Mouse (Mus musculus): ENCODE results near the gene Myl6b.
A peak's percentile ranks its signal among the peaks of the same experiment; 100 is the strongest.

Gene Myl6b

DNA sequence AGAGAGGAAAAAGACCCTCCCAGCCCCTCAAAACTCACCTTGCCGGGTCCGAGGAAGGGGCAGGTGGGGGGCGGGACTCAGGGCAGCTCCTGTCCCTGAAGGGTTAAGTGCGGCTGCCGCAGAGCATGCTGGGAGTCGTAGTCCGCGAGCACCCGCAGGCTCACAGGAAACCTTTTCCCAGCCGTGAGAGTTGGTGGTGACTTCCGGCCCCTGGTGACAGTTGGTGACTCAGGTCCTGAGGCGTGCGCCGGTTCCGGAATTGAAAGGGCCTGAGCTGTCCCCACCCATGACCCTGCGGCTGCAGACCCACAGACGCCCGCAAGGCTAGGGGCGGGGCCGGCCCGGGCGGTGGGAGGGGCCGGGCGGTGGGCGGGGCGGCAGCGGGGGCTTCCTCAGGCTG, at the start of gene Myl6b:
Myl6b (minus strand) TSS at position 96 of the 400 bp plus-strand sequence.
- DNase-seq = peak; percentile 98

DNA sequence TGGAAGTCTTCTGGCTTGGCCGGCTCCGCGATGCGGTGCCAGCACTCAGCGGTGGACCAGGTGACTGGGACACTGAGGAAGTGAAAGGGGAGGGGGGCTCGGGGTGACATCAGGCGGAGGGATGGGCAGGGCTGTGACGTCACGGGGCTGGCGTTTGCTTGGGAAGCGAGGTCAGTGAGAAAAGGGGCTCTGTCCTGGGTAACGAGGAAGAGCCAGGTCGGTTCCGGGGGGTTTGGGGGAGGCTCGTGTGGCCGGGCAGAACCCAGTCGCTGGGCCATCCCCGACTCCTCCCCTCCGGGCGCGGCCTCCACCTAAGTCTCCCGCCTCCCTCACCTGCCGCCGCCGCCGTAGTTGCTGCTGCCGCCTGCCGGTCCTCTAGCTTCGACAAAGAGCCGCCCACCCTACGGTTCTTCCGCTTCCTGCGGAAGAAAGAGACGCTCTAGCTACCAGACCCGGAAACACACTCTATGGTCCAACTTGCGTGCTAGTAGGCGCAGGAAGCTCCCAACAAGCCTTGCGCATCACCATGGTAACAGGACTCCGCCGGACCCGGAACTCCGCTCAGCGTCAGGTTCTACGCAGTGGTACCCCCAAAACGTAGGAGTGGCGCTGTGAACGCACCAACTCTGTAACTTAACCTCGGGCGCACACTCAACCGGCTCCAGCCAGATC, 49.0 kb upstream of the Myl6b start, which contains the start of gene Zc3h10:
Zc3h10 (minus strand) TSS at position 414 of the 672 bp plus-strand sequence.
- peak; percentile 98 for DNase-seq

DNA sequence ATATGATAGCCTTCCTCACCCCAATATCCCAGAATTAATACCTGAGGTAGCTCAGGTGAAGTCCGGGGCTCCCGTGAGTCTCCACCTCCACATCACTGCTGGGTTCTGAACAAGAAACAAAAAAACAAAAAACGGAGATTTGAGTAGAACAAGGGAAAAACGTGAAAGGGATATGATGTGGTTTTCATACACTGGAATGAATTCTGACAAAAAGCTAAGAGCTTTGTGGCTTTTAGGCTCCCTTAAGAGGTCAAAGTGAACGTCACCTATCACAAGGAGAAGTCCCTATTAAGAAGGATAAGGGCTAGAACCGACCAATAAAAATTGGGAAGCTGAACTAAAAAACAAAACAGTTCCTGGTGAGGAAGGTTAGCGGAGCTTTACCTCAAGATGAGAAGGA, 48.3 kb upstream of the Myl6b start:
- DNase-seq = no peak

DNA sequence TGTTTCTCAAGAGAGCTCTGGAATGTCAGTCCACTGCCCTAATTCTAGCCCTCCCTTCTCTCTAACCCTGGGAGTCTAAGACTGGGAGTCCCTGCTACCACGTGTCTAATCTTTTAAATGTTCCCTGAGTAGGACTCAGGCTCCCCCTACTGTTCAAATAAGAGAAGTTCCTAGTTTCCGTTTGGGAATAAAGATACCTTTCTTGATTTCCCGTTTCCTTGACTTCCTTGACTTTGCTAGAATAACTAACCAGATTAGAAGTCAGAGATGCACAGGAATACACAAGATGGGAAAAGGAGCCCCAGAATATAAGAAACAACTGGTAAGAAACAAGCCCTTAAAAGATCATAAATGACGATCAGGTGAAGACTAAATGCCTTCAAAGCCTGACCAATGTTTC, 47.9 kb upstream of the Myl6b start:
- DNase-seq = no peak

DNA sequence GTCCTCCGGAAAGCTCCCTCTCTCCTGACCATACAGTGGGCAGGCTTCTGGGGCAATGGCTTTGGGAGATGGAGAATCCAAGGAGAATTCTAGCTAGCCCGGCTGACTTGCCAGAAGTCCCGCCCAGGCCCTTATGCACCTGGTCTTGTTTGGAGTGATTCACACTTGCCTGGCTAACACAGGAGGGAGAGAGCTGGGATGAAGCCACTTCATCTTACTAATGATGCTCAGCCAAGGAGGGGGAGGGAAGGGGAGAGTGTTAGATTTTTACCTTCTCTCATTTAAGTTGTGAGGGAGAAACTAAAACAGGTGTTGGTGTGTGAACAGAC, 47.0 kb upstream of the Myl6b start:
- DNase-seq = no peak

DNA sequence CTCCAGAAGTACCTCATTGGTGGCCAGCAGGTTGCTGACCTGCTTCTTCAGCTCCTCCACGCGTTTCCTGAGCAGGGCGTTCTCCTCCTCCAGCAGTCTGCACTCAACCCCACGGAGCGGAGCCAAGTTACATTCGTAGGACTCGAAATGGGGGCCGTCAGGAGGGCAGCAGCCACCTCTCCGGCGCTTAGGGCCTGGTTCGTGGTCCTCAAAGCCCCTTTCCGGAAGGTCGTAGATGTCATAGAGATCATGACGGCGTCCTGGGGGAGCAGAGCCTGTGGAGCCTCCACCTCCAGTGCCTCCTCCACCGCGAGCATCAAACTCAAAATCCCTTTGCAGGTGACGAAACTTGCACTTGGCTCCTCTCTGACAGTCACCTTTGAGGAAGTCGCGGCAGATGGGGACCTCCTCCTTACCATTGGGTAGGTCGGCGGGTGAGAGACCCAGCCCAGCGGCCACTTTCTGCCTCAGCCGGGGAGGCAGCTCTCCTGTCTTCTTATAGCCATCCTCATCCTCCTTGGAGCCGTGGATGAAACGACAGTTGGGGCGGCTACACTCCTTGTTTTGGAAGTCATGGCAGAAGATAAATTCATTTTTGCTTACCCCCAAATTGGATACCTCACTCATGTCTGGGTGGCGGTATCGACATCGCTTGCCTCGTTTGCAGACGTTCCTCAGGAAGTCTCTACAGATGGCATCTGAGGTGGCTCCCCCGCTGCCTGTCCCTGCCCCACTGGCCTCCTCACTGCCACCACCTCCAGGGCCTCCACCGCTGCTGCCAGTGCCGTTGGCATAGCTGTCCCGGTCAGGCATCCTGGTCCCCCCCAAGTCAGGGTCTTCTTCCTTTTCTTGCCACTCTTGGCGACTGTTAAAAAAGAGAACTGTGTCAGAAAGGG, 46.4 kb upstream of the Myl6b start:
- DNase-seq = no peak

DNA sequence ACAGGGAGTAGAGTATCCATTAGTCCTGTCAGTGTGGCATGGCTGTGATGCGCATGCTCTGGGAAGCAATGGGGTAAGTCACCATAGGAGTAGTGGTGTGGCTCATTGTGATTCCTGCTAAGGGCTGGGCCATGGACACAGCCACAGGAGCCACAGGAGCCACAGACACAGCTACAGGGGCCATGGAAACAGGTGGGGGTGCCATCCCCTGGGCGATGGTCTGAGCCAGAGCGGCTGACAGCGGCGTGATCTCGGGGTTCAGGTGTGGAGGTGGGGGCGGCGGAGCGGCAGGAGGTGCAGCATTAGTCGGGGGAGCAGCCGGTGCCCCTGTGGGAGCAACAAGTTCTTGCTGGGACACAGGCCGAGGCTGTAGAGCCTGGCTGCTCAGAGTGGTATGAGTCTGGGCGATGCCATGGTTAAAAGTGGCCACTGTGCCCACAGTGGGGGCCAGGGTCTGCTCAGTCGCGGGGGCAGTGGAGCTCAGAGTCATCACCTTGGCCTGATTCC, 45.7 kb upstream of the Myl6b start:
- DNase-seq = no peak

DNA sequence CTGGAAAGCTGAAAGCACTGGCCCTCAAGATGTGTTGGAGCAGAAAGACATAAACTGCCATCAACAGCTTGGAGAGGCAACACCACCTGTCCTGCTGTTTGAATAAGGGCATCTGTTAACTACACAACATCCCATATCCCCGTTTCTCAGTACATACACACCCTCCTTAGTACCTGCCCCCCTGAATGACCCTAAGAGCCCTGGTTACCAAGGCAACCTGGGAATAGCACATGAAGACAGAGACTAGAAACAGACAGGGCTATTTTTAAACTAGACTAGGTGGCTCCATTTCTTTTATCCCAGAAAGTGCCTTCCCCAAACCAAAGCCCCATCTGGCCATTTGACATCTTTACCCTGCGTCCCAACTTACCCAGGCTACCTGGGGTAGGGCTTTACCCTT, 44.6 kb upstream of the Myl6b start:
- DNase-seq = no peak

DNA sequence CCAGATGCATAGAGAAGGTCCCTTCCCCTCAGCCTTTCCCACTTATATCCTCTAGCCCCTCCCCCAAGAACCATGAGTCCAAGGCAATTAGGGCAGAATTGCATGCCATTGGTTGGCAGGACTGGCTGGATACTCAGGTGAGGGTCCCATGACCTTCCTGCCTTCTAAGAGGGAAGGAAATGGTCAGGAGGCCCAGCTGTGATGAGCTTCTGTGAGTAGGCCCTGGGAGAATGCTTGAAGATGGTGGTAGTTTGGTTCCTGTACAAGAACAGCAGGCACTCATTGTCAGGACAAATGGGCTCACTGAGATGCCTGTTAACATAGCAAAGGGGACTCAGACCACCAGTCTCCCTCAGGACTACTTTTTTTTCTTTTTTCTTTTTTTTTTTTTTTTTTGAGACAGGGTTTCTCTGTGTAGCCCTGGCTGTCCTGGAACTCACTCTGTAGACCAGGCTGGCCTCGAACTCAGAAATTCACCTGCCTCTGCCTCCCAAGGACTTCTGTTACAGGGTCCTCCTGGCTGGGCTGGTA, 39.9 kb upstream of the Myl6b start:
- no peak for DNase-seq

DNA sequence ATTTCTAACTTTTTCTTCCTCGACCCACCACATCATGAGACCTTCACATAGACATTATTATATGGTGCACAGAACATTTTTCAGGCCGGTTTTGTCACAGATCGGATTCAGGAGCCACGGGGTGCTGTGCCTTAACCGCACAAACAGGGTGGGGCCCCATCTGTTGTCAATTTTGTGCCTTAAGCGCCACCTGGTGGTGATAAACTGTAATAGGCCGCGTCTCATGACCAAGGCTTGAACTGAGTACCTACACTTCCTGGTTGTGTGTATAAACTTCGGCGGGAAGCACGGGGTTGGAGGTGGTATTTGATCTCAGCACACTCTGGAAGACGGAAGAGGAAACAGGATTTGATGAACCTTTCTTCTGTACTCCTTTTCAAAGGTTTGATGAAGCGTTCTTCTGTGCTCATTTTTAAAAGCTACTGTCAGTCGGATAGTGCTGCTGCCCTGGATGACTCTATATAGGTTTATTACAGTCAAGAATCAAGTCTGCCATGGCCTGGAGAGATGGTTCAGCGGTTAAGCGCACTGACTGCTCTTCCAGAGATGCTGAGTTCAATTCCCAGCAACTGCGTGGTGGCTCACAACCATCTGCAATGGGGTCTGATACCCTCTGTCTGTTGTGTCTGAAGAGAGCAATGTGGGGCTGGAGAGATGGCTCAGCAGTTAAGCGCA, 37.9 kb upstream of the Myl6b start:
- DNase-seq = peak; percentile 87

DNA sequence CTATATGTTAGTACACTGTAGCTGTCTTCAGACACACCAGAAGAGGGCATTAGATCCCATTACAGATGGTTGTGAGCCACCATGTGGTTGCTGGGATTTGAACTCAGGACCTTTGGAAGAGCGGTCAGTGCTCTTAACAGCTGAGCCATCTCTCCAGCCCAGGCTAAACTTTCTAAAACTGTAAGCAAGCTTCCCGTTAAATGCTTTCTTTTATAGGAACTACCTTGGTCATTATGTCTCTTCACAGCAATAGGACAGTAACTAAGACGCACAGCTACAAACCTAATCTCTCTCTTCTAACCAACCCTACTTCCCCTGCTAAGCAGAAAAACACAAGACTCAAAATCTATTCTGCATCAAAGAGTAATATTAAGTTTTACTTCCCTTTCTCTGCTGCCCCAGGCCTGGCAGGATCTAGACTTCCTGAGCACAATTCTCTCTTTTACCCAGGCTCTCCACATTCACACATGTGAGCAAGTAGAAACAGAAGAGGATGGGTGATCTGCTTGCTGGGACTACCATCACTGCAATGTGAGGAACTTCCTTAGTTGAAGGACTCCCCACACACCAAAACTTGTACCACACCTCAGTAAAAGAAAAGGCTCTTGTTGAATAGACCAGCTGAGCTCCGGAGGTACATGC, 37.3 kb upstream of the Myl6b start:
- DNase-seq = no peak

DNA sequence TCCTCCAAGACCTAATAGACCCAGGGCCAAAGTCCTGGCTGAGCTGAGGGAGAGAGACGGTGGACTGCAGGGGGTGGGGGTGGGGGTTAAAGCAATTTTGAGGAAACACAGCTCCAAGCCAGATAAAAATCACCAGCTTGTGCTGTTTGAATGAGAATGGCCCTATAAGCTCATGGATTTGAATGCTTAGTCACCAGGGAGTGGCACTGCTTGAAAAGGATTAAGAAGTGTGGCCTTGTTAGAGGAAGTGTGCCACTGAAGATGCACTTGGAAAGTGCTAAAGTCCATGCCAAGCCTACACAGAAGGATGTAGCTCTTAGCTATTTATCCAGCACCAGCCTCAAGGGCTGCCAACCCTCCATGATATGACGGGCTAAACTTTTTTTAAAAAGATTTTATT, 36.7 kb upstream of the Myl6b start:
- no peak for DNase-seq

DNA sequence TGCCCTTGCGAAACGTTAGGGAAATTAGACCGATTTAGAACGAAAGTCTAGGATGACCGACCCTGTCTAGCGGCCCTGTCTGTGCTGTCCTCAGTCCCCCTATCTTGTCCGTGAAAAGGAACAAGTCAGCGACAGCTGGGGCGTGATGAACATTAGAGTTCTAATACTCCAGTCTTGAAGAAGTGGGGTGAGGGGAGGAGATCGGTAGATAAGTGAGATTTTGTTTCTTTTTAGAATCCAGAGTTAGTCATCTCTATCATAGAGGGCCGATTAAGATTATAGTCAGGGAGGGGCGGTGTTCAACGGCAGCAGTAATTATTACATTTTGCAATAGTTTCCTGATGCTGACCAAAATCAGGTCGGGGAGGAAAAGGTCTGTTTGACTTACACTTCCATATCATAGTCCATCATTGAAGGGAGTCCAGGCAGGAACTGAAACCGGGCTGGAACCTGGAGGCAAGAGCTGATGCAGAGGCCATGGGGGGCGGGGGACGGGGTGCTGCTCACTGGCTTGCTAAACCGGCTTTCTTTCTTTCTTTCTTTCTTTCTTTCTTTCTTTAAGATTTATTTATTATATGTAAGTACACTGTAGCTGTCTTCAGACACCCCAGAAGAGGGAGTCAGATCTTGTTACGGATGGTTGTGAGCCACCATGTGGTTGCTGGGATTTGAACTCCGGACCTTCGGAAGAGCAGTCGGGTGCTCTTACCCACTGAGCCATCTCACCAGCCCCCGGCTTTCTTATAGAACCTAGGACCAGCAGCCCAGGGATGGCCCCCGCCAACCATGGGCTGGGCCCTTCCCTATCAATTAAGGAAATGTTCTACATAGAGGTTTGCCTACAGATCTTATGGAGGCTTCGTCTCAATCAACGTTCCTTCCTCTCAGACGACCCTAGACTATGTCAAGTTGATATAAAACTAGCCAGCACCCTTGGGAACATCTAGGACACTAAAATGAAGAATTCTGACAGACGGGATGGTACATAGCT, 28.2 kb upstream of the Myl6b start:
- no peak for DNase-seq

DNA sequence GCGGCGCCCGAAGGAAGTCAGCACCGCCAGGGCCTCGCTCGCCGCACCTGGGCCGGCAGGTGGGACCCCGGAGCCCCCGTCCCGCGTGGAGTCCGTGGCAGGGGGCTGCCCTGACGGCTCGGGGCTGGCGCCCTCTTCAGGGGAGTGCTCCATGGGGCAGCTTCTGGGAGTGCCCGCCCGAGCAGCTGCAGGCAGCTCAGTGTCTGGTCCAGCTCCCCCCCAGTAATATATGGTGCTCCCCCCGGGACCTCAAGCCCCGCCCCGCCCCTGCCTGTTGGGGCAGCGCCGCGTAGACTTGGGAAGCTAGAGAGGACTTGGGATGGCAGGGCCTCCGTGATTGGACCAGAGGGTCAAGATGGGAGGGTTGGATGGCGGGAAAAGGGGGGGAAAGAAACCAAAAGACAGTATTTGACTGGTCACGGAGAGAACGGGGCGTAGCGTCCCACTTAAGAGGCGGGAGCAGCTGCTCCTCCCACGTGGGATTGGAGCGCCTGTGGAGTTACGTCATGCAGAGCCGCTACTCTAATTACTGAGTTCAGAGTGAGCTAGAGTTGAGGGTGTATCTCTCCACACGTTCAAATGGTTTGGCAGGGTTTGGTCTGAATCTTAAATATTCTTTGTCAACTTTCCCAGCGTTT, 27.3 kb upstream of the Myl6b start, which contains the start of gene Esyt1:
Esyt1 (minus strand) TSS at position 201 of the 638 bp plus-strand sequence.
- peak; percentile 98 for DNase-seq

DNA sequence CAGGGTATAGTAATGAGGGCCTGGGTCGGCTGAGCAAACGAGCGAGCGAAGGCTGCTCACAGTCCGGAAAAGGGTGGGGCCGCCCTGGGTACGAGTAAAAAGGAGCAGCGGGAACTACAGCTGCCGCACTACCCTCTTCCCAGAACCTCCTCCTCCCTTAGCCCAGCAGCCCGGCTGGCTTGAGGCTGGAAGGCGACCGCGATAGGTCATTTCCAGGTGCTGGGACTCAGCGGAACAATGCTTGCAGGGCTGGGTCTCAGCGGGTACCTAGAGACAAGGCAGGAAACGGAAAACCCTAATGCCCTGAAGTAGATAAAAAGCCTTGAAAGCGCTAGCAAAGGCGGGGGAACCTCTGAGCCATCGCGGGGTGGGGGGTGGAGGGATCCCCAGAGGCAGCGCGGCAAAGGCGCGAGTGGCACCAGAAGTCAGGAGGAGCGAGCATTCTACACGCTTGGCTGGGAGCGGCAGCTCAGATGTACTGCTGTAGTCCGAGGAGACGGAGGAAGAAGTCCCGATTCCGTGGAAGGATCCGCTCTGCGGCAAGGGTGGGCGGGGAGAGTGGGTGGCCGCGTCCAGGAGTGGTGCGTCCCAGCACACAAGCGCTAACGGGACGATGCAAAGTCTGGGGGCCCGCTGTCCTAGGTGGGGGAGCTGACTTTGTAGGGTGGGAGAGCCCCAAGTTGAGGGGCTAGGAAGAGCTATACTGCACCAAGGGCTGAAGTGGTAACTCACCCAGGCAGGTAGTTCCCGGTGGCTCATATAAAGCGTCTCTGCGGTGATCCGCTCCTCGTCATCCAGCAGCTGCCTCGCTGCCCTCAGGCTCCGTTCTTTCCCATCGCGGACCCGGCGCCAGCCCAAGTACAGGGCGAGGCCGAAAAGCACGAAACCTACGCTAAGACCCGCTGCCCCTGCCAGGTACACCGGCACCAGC, 26.5 kb upstream of the Myl6b start:
- peak; percentile 31 for DNase-seq

DNA sequence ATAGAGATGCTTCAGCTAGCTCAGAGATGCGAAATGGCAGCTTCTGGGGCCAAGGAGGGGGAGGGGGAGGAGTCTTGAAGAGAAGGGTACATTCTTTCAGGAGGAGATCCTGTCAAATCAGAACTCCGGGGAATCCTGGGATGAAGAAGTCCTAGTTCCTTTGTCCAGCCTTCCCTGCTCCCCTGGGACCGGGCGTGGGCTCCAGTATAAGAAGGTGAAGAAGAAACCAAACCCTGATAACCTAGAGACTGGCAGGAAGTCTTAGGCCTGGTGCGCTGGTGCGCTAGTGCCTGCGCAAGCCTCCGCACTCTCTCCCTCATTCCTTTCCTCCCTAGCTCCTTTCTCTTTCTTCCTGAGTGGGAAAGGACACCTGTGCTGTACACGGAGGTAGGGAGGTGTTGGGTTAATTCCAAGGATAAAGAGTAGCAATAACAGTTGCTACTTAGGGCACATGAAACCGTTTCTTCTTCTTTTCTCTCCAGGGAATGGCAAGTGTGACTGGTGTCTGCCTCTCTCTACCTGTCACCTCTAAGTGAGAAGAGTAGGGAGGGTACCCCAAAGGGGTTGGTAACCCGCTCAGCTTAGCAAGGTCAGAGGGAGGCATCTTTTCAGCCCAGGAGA, 25.7 kb upstream of the Myl6b start:
- DNase-seq = no peak

DNA sequence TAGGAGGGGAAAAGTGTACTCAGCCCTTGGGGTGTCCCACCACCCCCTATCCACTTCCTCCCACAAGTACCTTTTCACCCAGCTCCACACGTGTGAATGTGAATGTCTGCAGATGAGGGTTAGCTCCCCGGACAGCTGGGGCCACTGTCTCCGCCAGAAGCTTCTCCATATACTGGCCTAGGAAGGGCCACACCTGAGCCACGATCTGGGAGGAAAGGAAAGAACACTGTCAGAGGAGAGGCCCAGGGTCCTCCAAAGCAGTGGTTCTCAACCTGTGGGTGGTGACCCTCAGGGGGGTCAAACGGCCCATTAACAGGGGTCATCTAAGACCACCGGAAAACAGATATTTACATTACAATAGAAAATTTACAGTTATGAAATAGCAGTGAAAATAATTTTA, 23.9 kb upstream of the Myl6b start:
- no peak for DNase-seq

DNA sequence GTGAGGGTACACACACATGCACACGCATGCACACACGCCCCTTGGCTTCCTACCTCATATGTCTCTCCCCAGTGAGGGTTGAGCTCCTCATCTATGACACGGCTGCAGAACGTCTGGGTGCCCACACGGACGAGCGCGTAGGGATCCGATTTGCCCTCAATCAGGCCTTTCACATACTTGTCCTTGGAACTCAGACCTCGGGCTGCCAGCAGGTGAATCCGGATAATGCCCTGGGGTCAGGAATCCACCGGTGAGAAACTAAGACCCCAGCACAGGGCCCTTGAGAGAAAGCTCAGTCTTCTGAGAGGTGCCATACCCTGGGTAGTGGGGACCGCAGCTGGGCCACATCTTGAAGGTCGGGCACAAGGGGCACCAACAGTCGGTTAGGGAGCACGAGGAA, 22.1 kb upstream of the Myl6b start:
- DNase-seq = no peak

DNA sequence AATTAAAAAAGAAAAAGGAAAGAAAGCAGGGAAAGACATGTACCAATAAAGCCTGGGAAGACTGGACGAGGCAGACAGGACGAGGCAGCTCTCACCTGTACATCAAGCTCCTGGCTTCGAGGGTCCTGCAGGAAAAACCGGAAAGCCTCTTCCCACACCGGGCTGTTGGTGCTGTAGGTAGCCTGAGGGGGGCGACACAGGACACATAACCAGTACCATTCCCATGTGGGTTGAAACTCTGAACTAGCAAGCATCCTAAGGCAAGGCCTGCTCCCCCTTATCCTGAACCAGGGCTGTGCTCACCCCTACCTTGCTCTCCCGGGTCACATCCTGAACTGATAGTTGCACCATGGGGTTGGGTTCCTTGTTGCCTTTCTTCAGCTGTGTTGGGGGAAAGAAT, 20.3 kb upstream of the Myl6b start:
- DNase-seq = peak; percentile 41

Data from kidney, adult 11 months (tissue).